Mouse (Mus musculus) MEL (cell line): ENCODE measurements around the gene Pak2. TPM values are rescaled to one million over a fixed set of nuclear protein-coding genes. Genes with fewer than 3 reads are reported as not detected.
A peak's percentile ranks its signal among the peaks of the same experiment; 100 is the strongest.

Source experiments
- DNase-seq: peaks from one replicate; pipeline ENCODE4 v3.0.0; 2011; ENCODE audit warnings: low read depth, low spot score
- H3K27ac ChIP-seq: 2 replicates; pipeline ENCODE4 v1.5.1; 2012; ENCODE audit warnings: low read depth, mild to moderate bottlenecking, control low read depth, low read length, moderate library complexity; ENCODE audit not compliant: control insufficient read depth
- H3K27me3 ChIP-seq, 2 experiments: fragments of 150-350 bp in 1 of 2; sonication (generic) in 1 of 2; 2 replicates each; pipeline ENCODE4 v1.6.1; 2012; ENCODE audit warnings: low read length in 2 of 2, mild to moderate bottlenecking in 2 of 2, improper control_type of control experiment in 1 of 2, moderate library complexity in 1 of 2; ENCODE audit not compliant: insufficient read depth in 2 of 2, control insufficient read depth in 1 of 2
- H3K36me3 ChIP-seq, 2 experiments: 2 replicates each; pipeline ENCODE4 v1.6.1; 2012 to 2014; ENCODE audit warnings: low read length in 2 of 2, improper control_type of control experiment in 1 of 2, inconsistent platforms in 1 of 2, mild to moderate bottlenecking in 1 of 2; ENCODE audit not compliant: insufficient read depth in 2 of 2, control insufficient read depth in 1 of 2
- H3K4me1 ChIP-seq, 2 experiments: fragments of 150-350 bp in 1 of 2; sonication (generic) in 1 of 2; 2 replicates each; pipeline ENCODE4 v1.6.1; 2012; ENCODE audit warnings: low read length in 2 of 2, improper control_type of control experiment in 1 of 2, mild to moderate bottlenecking in 1 of 2; ENCODE audit not compliant: insufficient read depth in 2 of 2, control insufficient read depth in 1 of 2
- H3K4me3 ChIP-seq, 2 experiments: fragments of 150-350 bp in 1 of 2; sonication (generic) in 1 of 2; 2 replicates each; pipeline ENCODE4 v1.5.1; 2012; ENCODE audit warnings: low read depth in 2 of 2, low read length in 2 of 2, mild to moderate bottlenecking in 2 of 2, moderate library complexity in 2 of 2, control low read depth in 1 of 2, improper control_type of control experiment in 1 of 2; ENCODE audit not compliant: control insufficient read depth in 1 of 2, insufficient read depth in 1 of 2
- H3K79me2 ChIP-seq: 2 replicates; pipeline ENCODE4 v1.6.1; 2012; ENCODE audit warnings: mild to moderate bottlenecking, low read length, moderate library complexity; ENCODE audit not compliant: control insufficient read depth, poor library complexity, insufficient read depth
- H3K9ac ChIP-seq: 2 replicates; pipeline ENCODE4 v1.6.1; 2012; ENCODE audit warnings: low read depth, mild to moderate bottlenecking, control low read depth, low read length, moderate library complexity; ENCODE audit not compliant: control insufficient read depth, poor library complexity, severe bottlenecking
- H3K9me3 ChIP-seq: fragments of 150-350 bp; sonication (generic); replicated peaks from 2 replicates; pipeline ENCODE4 v1.6.1; 2012; ENCODE audit warnings: mild to moderate bottlenecking, low read length, improper control_type of control experiment, moderate library complexity; ENCODE audit not compliant: insufficient read depth
- CHD1 ChIP-seq: IDR thresholded peaks from 2 replicates; pipeline ENCODE4 v1.6.1; 2012; ENCODE audit warnings: low read depth, mild to moderate bottlenecking, inconsistent platforms, low read length, improper control_type of control experiment
- CHD2 ChIP-seq: IDR thresholded peaks from 2 replicates; pipeline ENCODE4 v1.6.1; 2011; ENCODE audit warnings: low read length, improper control_type of control experiment
- CTCF ChIP-seq, 3 experiments: IDR thresholded peaks in 2 of 3; conservative IDR thresholded peaks in 1 of 3; 2 replicates each; pipeline ENCODE4 v1.5.1; 2011 to 2012; ENCODE audit warnings: low read length in 3 of 3, low read depth in 2 of 3, mild to moderate bottlenecking in 2 of 3, improper control_type of control experiment in 1 of 3, inconsistent platforms in 1 of 3, mixed read lengths in 1 of 3, moderate library complexity in 1 of 3; ENCODE audit not compliant: control insufficient read depth in 1 of 3, insufficient read depth in 1 of 3, poor library complexity in 1 of 3, severe bottlenecking in 1 of 3
- EP300 ChIP-seq, 2 experiments: IDR thresholded peaks; 2 replicates each; pipeline ENCODE4 v1.6.1; 2011; ENCODE audit warnings: improper control_type of control experiment in 2 of 2, low read length in 2 of 2, low read depth in 1 of 2, mild to moderate bottlenecking in 1 of 2
- ETS1 ChIP-seq: IDR thresholded peaks from 2 replicates; pipeline ENCODE4 v1.6.1; 2012; ENCODE audit warnings: low read depth, mild to moderate bottlenecking, inconsistent platforms, low read length, improper control_type of control experiment, moderate library complexity
- GATA1 ChIP-seq: IDR thresholded peaks from 2 replicates; pipeline ENCODE4 v1.6.1; 2011; ENCODE audit warnings: low read depth, low read length, improper control_type of control experiment
- HCFC1 ChIP-seq: IDR thresholded peaks from 2 replicates; pipeline ENCODE4 v1.6.1; 2012; ENCODE audit warnings: low read depth, mild to moderate bottlenecking, inconsistent platforms, low read length, improper control_type of control experiment, moderate library complexity
- MYC ChIP-seq: IDR thresholded peaks from 2 replicates; pipeline ENCODE4 v1.6.1; 2011; ENCODE audit warnings: low read depth, mild to moderate bottlenecking, low read length, improper control_type of control experiment, moderate library complexity
- NRF1 ChIP-seq: IDR thresholded peaks from 2 replicates; pipeline ENCODE4 v1.6.1; 2014; ENCODE audit warnings: low read depth, mild to moderate bottlenecking, inconsistent platforms, low read length, improper control_type of control experiment, moderate library complexity; ENCODE audit not compliant: poor library complexity, insufficient read depth, severe bottlenecking
- POLR2AphosphoS5 ChIP-seq: IDR thresholded peaks from 2 replicates; pipeline ENCODE4 v1.6.1; 2012; ENCODE audit warnings: low read depth, borderline replicate concordance, mild to moderate bottlenecking, inconsistent platforms, low read length, moderate library complexity, mixed read lengths
- RAD21 ChIP-seq: IDR thresholded peaks from 2 replicates; pipeline ENCODE4 v1.6.1; 2011; ENCODE audit warnings: mild to moderate bottlenecking, low read depth, low read length, improper control_type of control experiment
- SMC3 ChIP-seq: IDR thresholded peaks from 2 replicates; pipeline ENCODE4 v1.6.1; 2011; ENCODE audit warnings: low read depth, low read length, improper control_type of control experiment
- TAL1 ChIP-seq: IDR thresholded peaks from 2 replicates; pipeline ENCODE4 v1.6.1; 2012; ENCODE audit warnings: mild to moderate bottlenecking, inconsistent platforms, low read length, moderate library complexity, mixed read lengths
- TBP ChIP-seq: IDR thresholded peaks from 2 replicates; pipeline ENCODE4 v1.8.0; 2011; ENCODE audit warnings: low read depth, low read length, improper control_type of control experiment
- USF2 ChIP-seq, 2 experiments: IDR thresholded peaks; 2 replicates each; pipeline ENCODE4 v1.6.1; 2011 to 2012; ENCODE audit warnings: improper control_type of control experiment in 2 of 2, low read length in 2 of 2, borderline replicate concordance in 1 of 2, inconsistent platforms in 1 of 2, low read depth in 1 of 2, mild to moderate bottlenecking in 1 of 2; ENCODE audit not compliant: insufficient read depth in 1 of 2
- polyA plus RNA-seq, 2 experiments: library from polyadenylated mRNA; stranded (reverse) in 1 of 2; unstranded in 1 of 2; fragments of >175 nt in 1 of 2; fragments of >200 nt in 1 of 2; gene quantifications; 2 replicates each; pipeline versions ENCODE4 v1.2.1 to v1.2.4; 2012; ENCODE audit warnings: low replicate concordance in 2 of 2, low read depth in 1 of 2; ENCODE audit not compliant: insufficient read length in 2 of 2, insufficient read depth in 1 of 2, missing spikeins in 1 of 2
- total RNA-seq: library from RNA; depleted of rRNA; stranded (reverse); fragments of 300-350 nt; gene quantifications from 2 replicates; pipeline ENCODE4 v1.2.3, GENCODE M21; 2012

Pak2 gene
- total and polyA plus RNA-seq, 3 experiments: 23.0 to 67.2 (median 34.1) TPM

DNA sequence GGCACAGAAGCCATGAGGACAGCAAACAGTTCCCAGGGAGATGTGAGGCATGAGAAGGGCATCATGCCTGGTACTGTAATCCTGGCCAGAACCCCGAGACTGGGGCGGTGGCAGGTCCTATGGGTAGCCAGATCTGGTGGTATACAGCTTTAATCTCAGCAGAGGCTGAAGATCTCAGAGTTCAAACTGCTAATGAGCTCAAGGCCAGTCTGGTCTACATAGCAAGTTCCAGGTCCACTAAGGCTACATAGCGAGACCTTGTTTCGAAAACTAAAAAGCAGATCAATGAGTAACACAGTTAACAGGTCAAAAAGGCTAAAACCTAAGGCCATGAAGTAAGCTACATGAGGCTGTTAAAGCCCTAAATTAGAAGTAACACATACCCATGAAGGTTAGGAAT lies 85.9 kb downstream of the Pak2 start:
- Histone ChIP-seq H3K4me1 (no peaks in the 10 kb centered on the region), H3K36me3 (peaks cover 0 to 14% of the 10 kb centered on the region in 2 experiments; a peak in 2 of 4 replicates), H3K9ac (no peak overlapping the region), H3K27ac (no peak overlapping the region)
- TF ChIP-seq CHD1 (no peak), TAL1 (no peak), ETS1 (no peak), SMC3 (no peak), USF2 (IDR thresholded peaks at IDR 0.05; ENCODE audit: borderline replicate concordance in 1 of 2, insufficient read depth in 1 of 2, low read depth in 1 of 2, low read length in 2 of 2) (no peak), MYC (no peak), RAD21 (no peak), CTCF (IDR thresholded peaks at IDR 0.05 in 2 of 3, conservative IDR thresholded peaks at IDR 0.05 in 1 of 3; ENCODE audit: control insufficient read depth in 1 of 3, insufficient read depth in 1 of 3, low read depth in 2 of 3, low read length in 3 of 3, poor library complexity in 1 of 3, severe bottlenecking in 1 of 3) (no peak), GATA1 (no peak), HCFC1 (no peak), POLR2AphosphoS5 (no peak), CHD2 (no peak), NRF1 (no peak)
- TF ChIP-seq, all 39 proteins: peak for 0
- Histone ChIP-seq H3K79me2 (peaks cover 17% of the 10 kb centered on the region), H3K27me3 (no peaks in the 10 kb centered on the region), H3K4me3 (no peak overlapping the region), H3K9me3 (no peaks in the 10 kb centered on the region)
- no peak for DNase-seq

DNA sequence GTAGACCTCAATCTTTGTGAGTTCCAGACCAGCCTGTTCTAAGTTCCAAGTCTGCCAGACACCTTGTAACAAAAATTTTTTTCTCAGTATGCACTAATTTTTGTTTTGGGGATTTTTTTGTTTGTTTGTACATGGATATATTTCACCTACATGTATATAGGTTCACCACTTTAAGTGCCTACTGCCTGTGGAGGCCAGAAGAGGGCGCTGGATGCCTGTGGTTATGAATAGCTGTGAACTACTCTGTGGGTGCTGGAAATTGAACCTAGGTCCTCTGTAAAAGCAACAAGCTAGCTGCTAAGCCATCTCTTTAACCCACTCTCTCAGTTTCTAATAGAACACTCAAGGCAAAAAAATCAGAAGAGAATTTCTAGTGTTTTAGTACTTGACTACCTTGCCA lies 87.1 kb downstream of the Pak2 start:
- Histone ChIP-seq H3K4me3 (no peak overlapping the region), H3K4me1 (no peaks in the 10 kb centered on the region), H3K9me3 (no peaks in the 10 kb centered on the region), H3K27me3 (no peaks in the 10 kb centered on the region), H3K79me2 (peaks cover 8% of the 10 kb centered on the region; the same call in 1 of the 2 replicates), H3K9ac (no peak overlapping the region), H3K36me3 (peaks cover 0 to 19% of the 10 kb centered on the region in 2 experiments; a peak in 2 of 4 replicates), H3K27ac (no peak overlapping the region)
- DNase-seq: peak; percentile 69
- TF ChIP-seq CTCF (IDR thresholded peaks at IDR 0.05 in 2 of 3, conservative IDR thresholded peaks at IDR 0.05 in 1 of 3; ENCODE audit: control insufficient read depth in 1 of 3, insufficient read depth in 1 of 3, low read depth in 2 of 3, low read length in 3 of 3, poor library complexity in 1 of 3, severe bottlenecking in 1 of 3) (peak; percentile 49 to 67 (median 57)), TBP (no peak), SMC3 (peak; percentile 31), EP300 (IDR thresholded peaks at IDR 0.05; ENCODE audit: low read depth in 1 of 2, low read length in 2 of 2) (no peak), RAD21 (peak; percentile 53)
